Mouse (Mus musculus) effector memory CD4-positive, alpha-beta T cell, adult 5 months (primary cell): Measurements from ENCODE around the gene Olfr1123. TPM values are rescaled to one million over a fixed set of nuclear protein-coding genes. Genes with fewer than 3 reads are reported as not detected.

Source experiments
- polyA plus RNA-seq: library from polyadenylated mRNA; unstranded; fragments of 100-300 nt; shearing (Covaris generic); gene quantifications from one replicate; pipeline ENCODE4 v1.2.1, GENCODE M21; 2017

Olfr1123 gene
- polyA plus RNA-seq: not detected

GRCm38 (mm10) chr2:87416335-87416734, at the start of gene Olfr1123:
TSS of gene Olfr1123 (plus strand) at chr2:87416635.

DNA sequence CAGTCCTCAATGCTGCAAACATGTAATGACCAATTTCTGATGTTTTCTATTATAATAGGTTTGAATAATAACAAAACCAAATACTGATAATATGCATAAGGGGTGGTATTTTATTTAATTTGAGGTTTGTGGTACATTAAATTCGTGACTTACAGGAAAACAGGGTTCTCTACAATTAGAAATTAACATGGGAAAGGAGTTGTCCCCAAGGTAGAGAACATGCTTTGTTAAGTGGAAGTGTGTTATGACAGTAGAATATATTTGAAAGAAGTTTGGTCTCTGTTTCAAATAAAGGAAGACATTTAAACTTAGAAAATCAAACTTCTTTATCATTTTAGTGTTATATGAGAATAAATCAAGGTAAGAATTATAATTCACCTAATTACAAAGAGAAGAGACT, 46.8 kb upstream of the Olfr1123 start, which contains the start of gene Olfr1121:
Gene Olfr1121 (plus strand): TSS at position 301 of the 400 bp plus-strand sequence.

DNA sequence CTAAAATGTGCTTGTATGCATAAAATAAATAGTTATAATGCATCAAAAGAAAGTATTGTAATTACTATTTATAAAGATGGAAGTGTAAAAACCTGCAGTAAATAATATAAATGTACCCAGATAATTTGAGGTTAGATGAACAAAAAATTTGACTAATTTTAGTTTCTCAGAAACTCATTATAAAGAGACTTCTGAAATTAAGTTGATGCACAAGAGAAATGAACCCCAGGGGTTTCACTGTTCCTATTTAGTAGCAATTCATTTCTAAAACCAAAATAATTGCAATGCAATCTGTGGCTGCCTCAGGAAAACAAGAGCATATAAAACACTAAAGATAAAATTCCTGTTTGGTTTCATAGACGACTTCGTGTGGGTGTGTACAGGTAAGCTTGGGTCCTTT, 30.9 kb upstream of the Olfr1123 start, which contains the start of gene Olfr1122:
Gene Olfr1122 (plus strand): TSS at position 301 of the 400 bp plus-strand sequence.

GRCm38 (mm10) chr2:87429975-87430374, 13.5 kb downstream of the Olfr1123 start, which contains the start of gene Olfr1124:
TSS of gene Olfr1124 (plus strand) at chr2:87430275.

GRCm38 (mm10) chr2:87453662-87454061, 37.2 kb downstream of the Olfr1123 start, which contains the start of gene Olfr1126:
TSS of gene Olfr1126 (plus strand) at chr2:87453962.

Other genes with a start within 250 kb of the Olfr1123 start
- gene Olfr1112, start 228.8 kb upstream of the Olfr1123 start, polyA plus RNA-seq: not detected
- not detected for gene Olfr1113, start 207.7 kb upstream of the Olfr1123 start, polyA plus RNA-seq
- gene Olfr1115, start 168.6 kb upstream of the Olfr1123 start, polyA plus RNA-seq: not detected
- 0.15 TPM for gene Olfr1116, start 149.1 kb upstream of the Olfr1123 start, polyA plus RNA-seq
- not detected for gene Olfr1118, start 109.1 kb upstream of the Olfr1123 start, polyA plus RNA-seq
- not detected for gene Olfr1120, start 61.8 kb upstream of the Olfr1123 start, polyA plus RNA-seq
- not detected for gene Olfr1121, start 46.7 kb upstream of the Olfr1123 start, polyA plus RNA-seq
- gene Olfr1122, start 30.8 kb upstream of the Olfr1123 start, polyA plus RNA-seq: 0.35 TPM
- 0.35 TPM for gene Olfr1124, start 13.6 kb downstream of the Olfr1123 start, polyA plus RNA-seq
- gene Olfr1126, start 37.3 kb downstream of the Olfr1123 start, polyA plus RNA-seq: not detected
- not detected for gene Pramel7, start 80.5 kb downstream of the Olfr1123 start, polyA plus RNA-seq
- not detected for gene Pramel6, start 89.9 kb downstream of the Olfr1123 start, polyA plus RNA-seq
- gene Olfr153, start 115.2 kb downstream of the Olfr1123 start, polyA plus RNA-seq: not detected
- not detected for gene Olfr1128, start 128.9 kb downstream of the Olfr1123 start, polyA plus RNA-seq
- gene Olfr1129, start 157.3 kb downstream of the Olfr1123 start, polyA plus RNA-seq: not detected
- not detected for gene Olfr1130, start 189.6 kb downstream of the Olfr1123 start, polyA plus RNA-seq
- not detected for gene Olfr1131, start 210.5 kb downstream of the Olfr1123 start, polyA plus RNA-seq
- not detected for gene Olfr1132, start 220.9 kb downstream of the Olfr1123 start, polyA plus RNA-seq
- not detected for gene Olfr1133, start 230.7 kb downstream of the Olfr1123 start, polyA plus RNA-seq
- not detected for gene Olfr1134, start 241.8 kb downstream of the Olfr1123 start, polyA plus RNA-seq